Mouse (Mus musculus): ENCODE data around the gene Scyl1. TPM values are rescaled to one million over a fixed set of nuclear protein-coding genes. Genes with fewer than 3 reads are reported as not detected.

Gene Scyl1
- total and polyA plus RNA-seq, 3 experiments, result 106 to 125 (median 109) TPM

GRCm38 (mm10) chr19:5716955-5717354 lies 54.3 kb downstream of the Scyl1 start:
- no peak for DNase-seq

- DNase-seq, result no peak
These were observed 55.2 kb downstream of the Scyl1 start for GRCm38 (mm10) chr19:5715793-5716688.

GRCm38 (mm10) chr19:5713730-5714129 lies 57.5 kb downstream of the Scyl1 start:
- DNase-seq, result peak; percentile 76

- DNase-seq, result no peak
These were observed 58.0 kb downstream of the Scyl1 start for GRCm38 (mm10) chr19:5713255-5713654.

- no peak for DNase-seq
These were observed 59.2 kb downstream of the Scyl1 start for GRCm38 (mm10) chr19:5711907-5712460.

- peak; percentile 72 for DNase-seq
These were observed 60.0 kb downstream of the Scyl1 start for GRCm38 (mm10) chr19:5711218-5711617.

GRCm38 (mm10) chr19:5710581-5710980 lies 60.6 kb downstream of the Scyl1 start:
- no peak for DNase-seq

- DNase-seq, result no peak
These were observed 61.2 kb downstream of the Scyl1 start for GRCm38 (mm10) chr19:5710068-5710467.

Other genes starting within 250 kb of the Scyl1 start
- gene Ovol1, start 210.8 kb downstream of the Scyl1 start, total RNA-seq (2021), result not detected
- not detected in 2 replicates for gene Ovol1, start 210.8 kb downstream of the Scyl1 start, polyA plus RNA-seq (2012; rRNA removed)
- gene Ap5b1, start 203.4 kb downstream of the Scyl1 start, total RNA-seq (2021), result 1 to 10 TPM; 8.4 to 9.4 TPM
- gene Ap5b1, start 203.4 kb downstream of the Scyl1 start, polyA plus RNA-seq (2012; rRNA removed), result 12.8 and 16.8 TPM in 2 replicates
- 100 to 1,000 TPM; 109 to 147 TPM for gene Rnaseh2c, start 169.5 kb downstream of the Scyl1 start, total RNA-seq (2021)
- gene Rnaseh2c, start 169.5 kb downstream of the Scyl1 start, polyA plus RNA-seq (2012; rRNA removed), result 97.9 and 99.7 TPM in 2 replicates
- 10 to 100 TPM; 75.5 to 76.9 TPM for gene Kat5, start 161.2 kb downstream of the Scyl1 start, total RNA-seq (2021)
- gene Kat5, start 161.2 kb downstream of the Scyl1 start, polyA plus RNA-seq (2012; rRNA removed), result 43.8 and 54.1 TPM in 2 replicates
- 100 to 1,000 TPM in 1 of 2 experiments, 10 to 100 TPM in 1; 89.8 to 149 TPM for gene Rela, start 133.9 kb downstream of the Scyl1 start, total RNA-seq (2021)
- 163 and 221 TPM in 2 replicates for gene Rela, start 133.9 kb downstream of the Scyl1 start, polyA plus RNA-seq (2012; rRNA removed)
- 10 to 100 TPM; 39.8 to 62.1 TPM for gene Sipa1, start 107.7 kb downstream of the Scyl1 start, total RNA-seq (2021)
- 165 and 177 TPM in 2 replicates for gene Sipa1, start 107.7 kb downstream of the Scyl1 start, polyA plus RNA-seq (2012; rRNA removed)
- gene Map3k11, start 82.7 kb downstream of the Scyl1 start, total RNA-seq (2021), result 10 to 100 TPM; 42.6 to 44.2 TPM
- gene Map3k11, start 82.7 kb downstream of the Scyl1 start, polyA plus RNA-seq (2012; rRNA removed), result 102 and 104 TPM in 2 replicates
- 10 to 100 TPM; 88.9 to 90.8 TPM for gene Pcnx3, start 82.5 kb downstream of the Scyl1 start, total RNA-seq (2021)
- gene Pcnx3, start 82.5 kb downstream of the Scyl1 start, polyA plus RNA-seq (2012; rRNA removed), result 330 and 358 TPM in 2 replicates
- gene Kcnk7, start 67.1 kb downstream of the Scyl1 start, total RNA-seq (2021), result not detected
- gene Kcnk7, start 67.1 kb downstream of the Scyl1 start, polyA plus RNA-seq (2012; rRNA removed), result not detected in 2 replicates
- 10 to 100 TPM; 30.3 to 31.6 TPM for gene Ehbp1l1, start 45.1 kb downstream of the Scyl1 start, total RNA-seq (2021)
- 47.6 and 49.2 TPM in 2 replicates for gene Ehbp1l1, start 45.1 kb downstream of the Scyl1 start, polyA plus RNA-seq (2012; rRNA removed)
- gene Fam89b, start 41.8 kb downstream of the Scyl1 start, total RNA-seq (2021), result 10 to 100 TPM; 58.1 to 68.4 TPM
- gene Fam89b, start 41.8 kb downstream of the Scyl1 start, polyA plus RNA-seq (2012; rRNA removed), result 443 and 466 TPM in 2 replicates
- 100 to 1,000 TPM; 174 to 246 TPM for gene Ltbp3, start 30.5 kb downstream of the Scyl1 start, total RNA-seq (2021)
- gene Ltbp3, start 30.5 kb downstream of the Scyl1 start, polyA plus RNA-seq (2012; rRNA removed), result 737 and 768 TPM in 2 replicates
- gene Frmd8, start 103.9 kb upstream of the Scyl1 start, total RNA-seq (2021), result 10 to 100 TPM; 41.2 to 51.4 TPM
- 27.8 and 36.4 TPM in 2 replicates for gene Frmd8, start 103.9 kb upstream of the Scyl1 start, polyA plus RNA-seq (2012; rRNA removed)
- gene Slc25a45, start 106.4 kb upstream of the Scyl1 start, total RNA-seq (2021), result 10 to 100 TPM; 15.5 to 36.2 TPM
- 42.4 and 44.6 TPM in 2 replicates for gene Slc25a45, start 106.4 kb upstream of the Scyl1 start, polyA plus RNA-seq (2012; rRNA removed)
- gene Tigd3, start 122.7 kb upstream of the Scyl1 start, total RNA-seq (2021), result 1 to 10 TPM; 1.0 to 1.1 TPM
- gene Tigd3, start 122.7 kb upstream of the Scyl1 start, polyA plus RNA-seq (2012; rRNA removed), result 0.48 and 0.53 TPM in 2 replicates
- 100 to 1,000 TPM in 1 of 2 experiments, 10 to 100 TPM in 1; 90.6 to 125 TPM for gene Dpf2, start 141.6 kb upstream of the Scyl1 start, total RNA-seq (2021)
- 51.7 and 56.3 TPM in 2 replicates for gene Dpf2, start 141.6 kb upstream of the Scyl1 start, polyA plus RNA-seq (2012; rRNA removed)
- gene Cdc42ep2, start 153.4 kb upstream of the Scyl1 start, total RNA-seq (2021), result 1 to 10 TPM; 5.5 to 8.0 TPM
- 5.6 and 5.9 TPM in 2 replicates for gene Cdc42ep2, start 153.4 kb upstream of the Scyl1 start, polyA plus RNA-seq (2012; rRNA removed)
- gene Pola2, start 192.8 kb upstream of the Scyl1 start, total RNA-seq (2021), result 10 to 100 TPM; 15.9 to 20.4 TPM
- 36.0 and 41.0 TPM in 2 replicates for gene Pola2, start 192.8 kb upstream of the Scyl1 start, polyA plus RNA-seq (2012; rRNA removed)
- not detected for gene Slc22a20, start 214.7 kb upstream of the Scyl1 start, total RNA-seq (2021)
- not detected in 2 replicates for gene Slc22a20, start 214.7 kb upstream of the Scyl1 start, polyA plus RNA-seq (2012; rRNA removed)
- gene Capn1, start 244.5 kb upstream of the Scyl1 start, total RNA-seq (2021), result 10 to 100 TPM; 34.9 to 42.1 TPM
- 34.8 and 37.9 TPM in 2 replicates for gene Capn1, start 244.5 kb upstream of the Scyl1 start, polyA plus RNA-seq (2012; rRNA removed)

Data from adrenal gland, adult 2 months (tissue).